In the genomic region with DNA sequence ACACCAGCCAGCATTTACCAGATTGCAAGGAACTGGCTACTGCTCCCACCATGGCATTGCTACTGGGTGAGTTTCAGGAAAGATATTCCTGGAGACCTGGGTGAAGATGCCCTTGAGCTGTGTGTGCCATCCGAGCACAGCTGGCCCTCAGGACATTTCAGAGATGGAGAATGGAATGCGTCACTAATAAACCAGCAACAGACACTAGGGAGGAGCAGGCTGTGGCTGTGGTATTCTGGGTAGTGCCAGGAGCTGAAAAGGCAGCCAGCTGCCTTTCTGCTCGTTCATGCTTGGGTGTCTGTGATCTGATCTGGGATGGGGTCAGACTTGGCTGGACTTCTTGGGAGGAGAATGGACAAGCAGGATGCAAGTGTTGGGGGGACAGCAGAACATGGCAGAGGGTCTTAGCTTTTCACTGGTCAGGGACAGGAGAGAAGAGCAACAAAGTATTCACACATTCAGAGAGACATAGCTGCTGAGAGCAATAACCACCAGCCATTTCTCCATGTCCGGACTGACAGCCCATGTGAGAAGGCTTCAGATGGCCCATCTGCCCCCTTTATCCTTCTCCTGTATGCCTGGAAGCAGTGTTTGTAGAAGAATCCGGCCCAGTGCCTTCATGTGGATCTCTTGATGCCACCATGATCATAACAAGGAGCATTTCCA, we compare ENCODE assay signal across 12 mouse cellular contexts. TPM values are rescaled to one million over a fixed set of nuclear protein-coding genes. Genes with fewer than 3 reads are reported as not detected.
A peak's percentile ranks its signal among the peaks of the same experiment; 100 is the strongest.
DNase-seq lines count a peak whose midpoint lies in the region; ATAC-seq and TF ChIP-seq lines count a peak whose summit lies in the region.
"Had no signal": no experiment of that assay in that cellular context is flagged by ENCODE, and none has a peak within 500 bp of the region (broad histone marks: within the 10 kb centered on the region; RNA-seq: fewer than 3 reads in every experiment).

No protein-coding gene starts in this region.

- H3K4me1 ChIP-seq in forebrain, postnatal 0 days (ENCODE audit: insufficient read depth), result peaks cover 11% of the 10 kb centered on the region
- H3K4me1 ChIP-seq in midbrain, embryonic 16.5 days (ENCODE audit: control insufficient read depth, insufficient read depth, low read length), result 0 out of 2 replicates have a peak, but pooled peaks cover 4% of the 10 kb centered on the region
- H3K4me1 ChIP-seq: lung, embryonic 15.5 days; megakaryocyte, embryonic 14.5 days had no signal

- H3K27ac ChIP-seq in left cerebral cortex, adult 2 months, result peak overlapping the region; percentile 4; the same call in 1 of the 2 replicates
- peak overlapping the region; percentile 76 for H3K27ac ChIP-seq in forebrain, postnatal 0 days (ENCODE audit: low read depth, low read length)
- peak overlapping the region; percentile 29 for H3K27ac ChIP-seq in midbrain, embryonic 16.5 days (ENCODE audit: low read length)
- H3K27ac ChIP-seq: heart, adult 2 months; lung, embryonic 15.5 days had no signal

- H3K4me2 ChIP-seq in forebrain, postnatal 0 days (ENCODE audit: low read depth), result 0 out of 2 replicates have a peak overlapping the region, but pooled peaks have one; percentile 8
- H3K4me2 ChIP-seq in midbrain, embryonic 16.5 days (ENCODE audit: low read length), result no peak overlapping the region
- H3K4me2 ChIP-seq: lung, embryonic 15.5 days had no signal

- 32% methylated on average over 5 of the region's 5 CpGs for WGBS in forebrain, postnatal 0 days
- 65% methylated on average over 5 of the region's 5 CpGs for WGBS in midbrain, embryonic 16.5 days

- no peak overlapping the region for H3K9ac ChIP-seq in forebrain, postnatal 0 days
- no peak overlapping the region for H3K9ac ChIP-seq in midbrain, embryonic 16.5 days (ENCODE audit: low read depth, low read length)
- H3K9ac ChIP-seq: lung, embryonic 15.5 days had no signal

- no peak overlapping the region for H3K4me3 ChIP-seq in left cerebral cortex, adult 2 months
- H3K4me3 ChIP-seq in forebrain, postnatal 0 days (ENCODE audit: low read depth, low read length), result no peak overlapping the region
- H3K4me3 ChIP-seq in midbrain, embryonic 16.5 days (ENCODE audit: low read depth, low read length), result no peak overlapping the region
- H3K4me3 ChIP-seq: heart, adult 2 months; lung, embryonic 15.5 days; megakaryocyte, embryonic 14.5 days had no signal

- H3K36me3 ChIP-seq in forebrain, postnatal 0 days (ENCODE audit: insufficient read depth), result no peaks in the 10 kb centered on the region
- no peaks in the 10 kb centered on the region for H3K36me3 ChIP-seq in midbrain, embryonic 16.5 days (ENCODE audit: control insufficient read depth, insufficient read depth, low read length)
- H3K36me3 ChIP-seq: lung, embryonic 15.5 days had no signal

- TF ChIP-seq CTCF in left cerebral cortex, adult 2 months (IDR thresholded peaks at IDR 0.05), result no peak
- TF ChIP-seq CTCF in forebrain, postnatal 0 days (IDR thresholded peaks at IDR 0.05; ENCODE audit: low read depth), result no peak

- DNase-seq in cerebellum, postnatal 14 days, result peak; percentile 20 to 26
- DNase-seq in cerebellum, postnatal 25 days, result no peak
- DNase-seq in left cerebral cortex, adult 2 months (ENCODE audit: extremely low spot score in 1 of 2, low spot score in 2 of 2), result no peak
- no peak for DNase-seq in left cerebral cortex, postnatal 25 days (ENCODE audit: low spot score in 2 of 2)
- no peak for DNase-seq in forebrain, postnatal 0 days
- DNase-seq in lung, postnatal 36 days, result no peak
- DNase-seq in thymus, postnatal 0 days (ENCODE audit: low spot score), result no peak
- DNase-seq: adrenal gland, postnatal 10 days; heart, adult 2 months had no signal

- ATAC-seq in forebrain, postnatal 0 days, result peak; percentile 19; the same call in 1 of the 2 replicates
- ATAC-seq in midbrain, embryonic 16.5 days, result no peak

- intact Hi-C loops in left cerebral cortex, adult 2 months (cut with DNase I), result no loop called here
- intact Hi-C loops in left cerebral cortex, postnatal 25 days (cut with DNase I), result loop anchor here (2.0 to 10.0 kb wide), 2 partner anchors 50 to 1754 kb away; a partner anchor contains a TSS

- peaks cover 8% of the 10 kb centered on the region; the same call in 1 of the 2 replicates for H3K27me3 ChIP-seq in forebrain, postnatal 0 days (ENCODE audit: insufficient read depth, low read length)
- H3K27me3 ChIP-seq in midbrain, embryonic 16.5 days (ENCODE audit: control insufficient read depth, insufficient read depth, low read depth, low read length), result no peaks in the 10 kb centered on the region
- H3K27me3 ChIP-seq: lung, embryonic 15.5 days; megakaryocyte, embryonic 14.5 days had no signal

- no peaks in the 10 kb centered on the region for H3K9me3 ChIP-seq in forebrain, postnatal 0 days (ENCODE audit: low read length)
- no peaks in the 10 kb centered on the region for H3K9me3 ChIP-seq in midbrain, embryonic 16.5 days (replicated peaks; ENCODE audit: control insufficient read depth, low read length, poor library complexity, severe bottlenecking)
- H3K9me3 ChIP-seq: lung, embryonic 15.5 days had no signal

RNA-seq across cellular contexts. Expression of a gene that starts 60.0 kb away (rescaled TPM):
- total RNA-seq in left cerebral cortex, adult 2 months (2021), result under 1 TPM; 0.18 to 0.33 TPM
- total RNA-seq in left cerebral cortex, postnatal 25 days (2021), result under 1 TPM in 1 of 2 experiments, not detected in 1; 0.16 TPM
- not detected in 2 replicates for total RNA-seq in forebrain, postnatal 0 days (2014; rRNA removed)
- polyA plus RNA-seq in forebrain, postnatal 0 days (2015; fragmentation: Nextera tagmentation; extraction: Ambion mirVana), result not detected in 2 replicates
- 0.11 TPM in 1 of 2 replicates, not detected in the other for polyA plus RNA-seq in midbrain, embryonic 16.5 days (2015; fragmentation: Nextera tagmentation; extraction: Ambion mirVana)
- 20.0 and 20.5 TPM in 2 replicates for polyA plus RNA-seq in thymus, postnatal 0 days (2015; fragmentation: Nextera tagmentation; extraction: Ambion mirVana)

Comparison
In these comparisons a context has a peak if more than half of its experiments do, and no peak if none do; other contexts are left out.
1. DNase-seq: peak in cerebellum, postnatal 14 days (2 of 2); none in cerebellum, postnatal 25 days (0 of 2), left cerebral cortex, adult 2 months (0 of 2), left cerebral cortex, postnatal 25 days (0 of 2), forebrain, postnatal 0 days (single experiment), lung, postnatal 36 days (single experiment) and thymus, postnatal 0 days (single experiment).
2. H3K27ac ChIP-seq: peak in every context shown above with its lines; median percentile 76 in forebrain, postnatal 0 days; 29 in midbrain, embryonic 16.5 days; 4 in left cerebral cortex, adult 2 months.